Mouse (Mus musculus): Measurements from ENCODE around the gene Ccno. TPM values are rescaled to one million over a fixed set of nuclear protein-coding genes. Genes with fewer than 3 reads are reported as not detected.

The Ccno gene
- polyA plus RNA-seq, 1 experiment = 7.6 TPM

DNA sequence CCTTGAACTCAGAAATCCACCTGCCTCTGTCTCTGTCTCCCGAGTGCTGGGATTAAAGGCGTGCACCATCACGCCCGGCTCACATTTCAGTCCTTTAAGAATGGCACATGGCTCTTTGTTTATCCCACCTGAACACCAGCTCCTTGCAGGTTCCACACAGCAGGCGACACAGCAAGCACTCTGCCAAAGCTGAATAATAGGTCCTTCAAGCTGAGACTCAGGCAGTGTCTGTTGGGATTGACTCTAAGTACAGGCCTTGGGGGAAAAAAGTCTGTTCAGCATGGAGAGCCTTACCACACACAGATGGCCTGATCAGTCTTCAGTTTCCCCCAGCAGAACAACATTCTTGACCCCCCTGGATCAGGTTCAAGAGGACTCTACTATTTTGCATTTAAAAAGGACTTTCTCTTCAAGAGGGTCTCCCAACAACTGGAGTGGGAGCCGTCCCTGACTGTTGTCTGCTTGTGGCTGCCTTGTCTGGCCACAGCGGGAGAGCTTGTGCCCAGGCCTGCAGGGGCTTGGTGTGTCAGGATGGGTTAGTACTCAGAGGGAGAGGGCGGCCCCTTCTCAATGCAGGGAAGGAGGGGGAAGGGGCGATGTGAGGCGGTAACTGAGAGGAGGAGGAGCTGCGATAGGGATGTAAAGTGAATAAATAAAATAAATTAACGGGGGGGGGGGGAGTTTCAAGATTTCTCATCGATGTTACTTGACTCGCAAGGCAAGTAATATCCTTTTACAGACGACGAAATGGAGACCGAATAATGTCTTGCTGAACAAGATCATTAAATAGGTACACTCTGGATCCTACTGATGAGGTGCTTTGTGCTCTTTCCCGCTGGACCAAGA, 1.8 kb upstream of the Ccno start:
- no peaks in the 10 kb centered on the region for H3K27me3 ChIP-seq (ENCODE audit: control insufficient read depth, insufficient read depth, insufficient read length)
- no peak for TF ChIP-seq USF1 (IDR thresholded peaks at IDR 0.05; ENCODE audit: low read depth)
- no peak for TF ChIP-seq MYOD1 (IDR thresholded peaks at IDR 0.05; ENCODE audit: control insufficient read depth, insufficient read length, low read depth)
- TF ChIP-seq MAX (IDR thresholded peaks at IDR 0.05) = no peak
- no peak for TF ChIP-seq MYOG (IDR thresholded peaks at IDR 0.05; ENCODE audit: control insufficient read depth, extremely low read depth, insufficient read length)
- TF ChIP-seq FOSL1 (IDR thresholded peaks at IDR 0.05; ENCODE audit: insufficient read depth, low read length, poor library complexity, severe bottlenecking) = no peak
- no peak for TF ChIP-seq CEBPB (IDR thresholded peaks at IDR 0.05; ENCODE audit: low read depth)
- no peak for TF ChIP-seq CTCF (IDR thresholded peaks at IDR 0.05; ENCODE audit: control insufficient read depth, insufficient read depth, insufficient read length)

DNA sequence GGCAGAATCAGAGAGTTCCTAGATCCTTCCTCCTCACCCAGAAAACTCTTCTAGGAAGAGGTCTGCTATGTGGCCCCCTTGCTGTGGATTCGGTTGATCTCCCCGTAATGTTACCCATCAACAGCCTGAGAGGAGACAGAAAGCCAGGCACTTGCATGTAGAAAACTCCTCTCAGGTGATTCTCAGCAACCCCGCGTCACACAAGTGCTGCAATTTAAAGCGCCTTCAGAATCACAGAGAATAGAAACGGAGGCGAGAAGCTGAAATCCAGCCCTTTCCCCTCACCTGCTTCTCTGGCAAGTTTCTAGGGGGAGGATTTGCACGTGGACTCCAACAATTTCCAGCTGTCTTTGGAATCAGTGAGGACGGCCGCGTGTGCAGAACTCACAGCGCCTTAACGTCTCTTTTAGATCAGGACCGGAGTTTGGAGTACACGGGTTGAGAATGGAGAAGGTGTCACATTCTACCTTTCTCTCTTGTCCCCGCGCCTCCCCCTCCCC, 1.1 kb upstream of the Ccno start:
- Histone ChIP-seq H3K36me3 (ENCODE audit: control insufficient read depth, insufficient read depth) (no peaks in the 10 kb centered on the region), H3ac (ENCODE audit: control insufficient read depth, insufficient read length, low read depth) (no peak overlapping the region), H3K27me3 (ENCODE audit: control insufficient read depth, insufficient read depth, insufficient read length) (no peaks in the 10 kb centered on the region), H3K4me3 (ENCODE audit: insufficient read depth, poor library complexity, severe bottlenecking) (no peak overlapping the region), H3K79me2 (ENCODE audit: control insufficient read depth, insufficient read depth) (no peaks in the 10 kb centered on the region), H3K79me3 (ENCODE audit: low read depth) (no peaks in the 10 kb centered on the region)
- TF ChIP-seq CTCF (IDR thresholded peaks at IDR 0.05; ENCODE audit: control insufficient read depth, insufficient read depth, insufficient read length) (no peak), MYOD1 (IDR thresholded peaks at IDR 0.05; ENCODE audit: control insufficient read depth, insufficient read length, low read depth) (no peak), USF1 (IDR thresholded peaks at IDR 0.05; ENCODE audit: low read depth) (no peak), FOSL1 (IDR thresholded peaks at IDR 0.05; ENCODE audit: insufficient read depth, low read length, poor library complexity, severe bottlenecking) (no peak), MYOG (IDR thresholded peaks at IDR 0.05; ENCODE audit: control insufficient read depth, extremely low read depth, insufficient read length) (no peak), MAX (IDR thresholded peaks at IDR 0.05) (no peak), CEBPB (IDR thresholded peaks at IDR 0.05; ENCODE audit: low read depth) (no peak)

More for the DNA sequence above, 1.8 kb upstream of the Ccno start:
- no peaks in the 10 kb centered on the region for H3K36me3 ChIP-seq (ENCODE audit: control insufficient read depth, insufficient read depth)
- no peak overlapping the region for H3K4me3 ChIP-seq (ENCODE audit: insufficient read depth, poor library complexity, severe bottlenecking)
- H3K79me3 ChIP-seq (ENCODE audit: low read depth) = no peaks in the 10 kb centered on the region
- no peak overlapping the region for H3ac ChIP-seq (ENCODE audit: control insufficient read depth, insufficient read length, low read depth)
- no peaks in the 10 kb centered on the region for H3K79me2 ChIP-seq (ENCODE audit: control insufficient read depth, insufficient read depth)

DNA sequence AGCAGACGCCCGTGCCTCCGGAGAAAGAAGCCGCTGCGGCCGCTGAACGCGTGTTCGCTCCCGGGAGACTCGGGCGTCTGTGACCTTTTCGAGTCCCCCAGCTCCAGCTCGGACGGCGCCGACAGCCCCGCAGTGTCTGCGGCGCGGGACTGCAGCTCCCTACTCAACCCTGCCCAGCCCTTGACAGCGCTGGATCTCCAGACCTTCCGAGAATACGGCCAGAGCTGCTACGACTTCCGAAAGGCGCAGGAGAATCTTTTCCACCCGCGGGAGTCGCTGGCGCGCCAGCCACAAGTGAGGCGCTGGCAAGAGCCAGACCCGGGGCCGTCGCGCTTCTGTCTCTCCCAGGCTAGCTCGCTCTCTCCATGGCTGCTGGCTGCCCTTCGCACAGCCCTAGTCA, 389 bp downstream of the Ccno start:
- Histone ChIP-seq H3K79me2 (ENCODE audit: control insufficient read depth, insufficient read depth) (no peaks in the 10 kb centered on the region), H3K79me3 (ENCODE audit: low read depth) (no peaks in the 10 kb centered on the region), H3K36me3 (ENCODE audit: control insufficient read depth, insufficient read depth) (no peaks in the 10 kb centered on the region), H3K27me3 (ENCODE audit: control insufficient read depth, insufficient read depth, insufficient read length) (no peaks in the 10 kb centered on the region), H3ac (ENCODE audit: control insufficient read depth, insufficient read length, low read depth) (peak overlapping the region; percentile 63), H3K4me3 (ENCODE audit: insufficient read depth, poor library complexity, severe bottlenecking) (peak overlapping the region; percentile 30)
- TF ChIP-seq CTCF (IDR thresholded peaks at IDR 0.05; ENCODE audit: control insufficient read depth, insufficient read depth, insufficient read length) = no peak
- no peak for TF ChIP-seq CEBPB (IDR thresholded peaks at IDR 0.05; ENCODE audit: low read depth)
- no peak for TF ChIP-seq MYOD1 (IDR thresholded peaks at IDR 0.05; ENCODE audit: control insufficient read depth, insufficient read length, low read depth)
- TF ChIP-seq MYOG (IDR thresholded peaks at IDR 0.05; ENCODE audit: control insufficient read depth, extremely low read depth, insufficient read length) = no peak
- TF ChIP-seq USF1 (IDR thresholded peaks at IDR 0.05; ENCODE audit: low read depth) = no peak
- TF ChIP-seq FOSL1 (IDR thresholded peaks at IDR 0.05; ENCODE audit: insufficient read depth, low read length, poor library complexity, severe bottlenecking) = no peak
- no peak for TF ChIP-seq MAX (IDR thresholded peaks at IDR 0.05)

DNA sequence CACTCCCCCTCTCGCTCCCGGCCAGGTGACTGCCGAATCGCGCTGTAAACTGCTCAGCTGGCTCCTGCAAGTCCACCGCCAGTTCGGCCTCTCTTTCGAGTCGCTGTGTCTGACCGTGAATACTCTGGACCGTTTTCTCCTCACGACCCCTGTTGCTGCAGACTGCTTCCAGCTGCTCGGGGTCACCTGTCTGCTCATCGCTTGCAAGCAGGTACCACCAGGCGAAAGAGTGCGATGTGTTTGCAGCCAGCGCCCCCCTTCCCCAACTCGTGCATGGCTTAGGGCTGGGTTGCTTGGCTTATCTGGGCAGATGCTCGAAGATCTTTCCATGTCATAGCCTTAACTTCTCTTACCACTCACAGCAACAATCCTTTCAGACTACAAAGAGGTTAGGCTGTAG, 1.3 kb downstream of the Ccno start:
- Histone ChIP-seq H3K79me3 (ENCODE audit: low read depth) (no peaks in the 10 kb centered on the region), H3K36me3 (ENCODE audit: control insufficient read depth, insufficient read depth) (no peaks in the 10 kb centered on the region), H3K79me2 (ENCODE audit: control insufficient read depth, insufficient read depth) (no peaks in the 10 kb centered on the region), H3K27me3 (ENCODE audit: control insufficient read depth, insufficient read depth, insufficient read length) (peaks cover 5% of the 10 kb centered on the region), H3K4me3 (ENCODE audit: insufficient read depth, poor library complexity, severe bottlenecking) (no peak overlapping the region), H3ac (ENCODE audit: control insufficient read depth, insufficient read length, low read depth) (no peak overlapping the region)
- no peak for TF ChIP-seq USF1 (IDR thresholded peaks at IDR 0.05; ENCODE audit: low read depth)
- TF ChIP-seq MYOD1 (IDR thresholded peaks at IDR 0.05; ENCODE audit: control insufficient read depth, insufficient read length, low read depth) = no peak
- TF ChIP-seq CEBPB (IDR thresholded peaks at IDR 0.05; ENCODE audit: low read depth) = no peak
- no peak for TF ChIP-seq CTCF (IDR thresholded peaks at IDR 0.05; ENCODE audit: control insufficient read depth, insufficient read depth, insufficient read length)
- no peak for TF ChIP-seq FOSL1 (IDR thresholded peaks at IDR 0.05; ENCODE audit: insufficient read depth, low read length, poor library complexity, severe bottlenecking)
- TF ChIP-seq MYOG (IDR thresholded peaks at IDR 0.05; ENCODE audit: control insufficient read depth, extremely low read depth, insufficient read length) = no peak
- TF ChIP-seq MAX (IDR thresholded peaks at IDR 0.05) = no peak

DNA sequence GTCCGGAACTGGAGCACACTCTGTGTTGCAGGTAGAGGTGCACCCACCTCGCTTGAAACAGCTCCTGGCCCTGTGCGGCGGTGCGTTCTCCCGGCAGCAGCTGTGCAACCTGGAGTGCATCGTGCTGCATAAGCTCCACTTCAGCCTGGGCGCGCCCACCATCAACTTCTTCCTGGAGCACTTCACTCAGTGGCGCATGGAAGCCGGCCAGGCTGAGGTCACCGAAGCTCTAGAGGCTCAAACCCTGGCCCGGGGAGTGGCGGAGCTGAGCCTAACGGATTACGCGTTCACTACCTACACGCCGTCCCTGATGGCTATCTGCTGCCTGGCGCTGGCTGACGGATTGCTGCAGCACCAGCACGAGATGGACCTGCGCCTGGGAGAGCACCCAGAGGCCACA, 1.9 kb downstream of the Ccno start:
- Histone ChIP-seq H3K79me2 (ENCODE audit: control insufficient read depth, insufficient read depth) (no peaks in the 10 kb centered on the region), H3K4me3 (ENCODE audit: insufficient read depth, poor library complexity, severe bottlenecking) (no peak overlapping the region), H3K27me3 (ENCODE audit: control insufficient read depth, insufficient read depth, insufficient read length) (peaks cover 12% of the 10 kb centered on the region), H3ac (ENCODE audit: control insufficient read depth, insufficient read length, low read depth) (no peak overlapping the region), H3K79me3 (ENCODE audit: low read depth) (no peaks in the 10 kb centered on the region), H3K36me3 (ENCODE audit: control insufficient read depth, insufficient read depth) (no peaks in the 10 kb centered on the region)
- TF ChIP-seq CTCF (IDR thresholded peaks at IDR 0.05; ENCODE audit: control insufficient read depth, insufficient read depth, insufficient read length) (no peak), MAX (IDR thresholded peaks at IDR 0.05) (no peak)

All from C2C12 (cell line).